Mouse (Mus musculus) spleen, embryonic (tissue): ENCODE measurements around the gene Gmeb1.

Experiments used
- CTCF ChIA-PET: fragments of 350-600 bp; sonication (Branson Sonifier 250); formaldehyde crosslinking; loops from one replicate; lab custom pipeline; 2022; lab: Charles Lee

The Gmeb1 gene

GRCm38 (mm10) chr4:132178630-132179059, 82.8 kb downstream of the Gmeb1 start:
- CTCF ChIA-PET = interaction anchor here (0.7 kb wide), 1 partner anchor 68 kb away, joined by 4 read pairs; no protein-coding TSS in a partner anchor

DNA sequence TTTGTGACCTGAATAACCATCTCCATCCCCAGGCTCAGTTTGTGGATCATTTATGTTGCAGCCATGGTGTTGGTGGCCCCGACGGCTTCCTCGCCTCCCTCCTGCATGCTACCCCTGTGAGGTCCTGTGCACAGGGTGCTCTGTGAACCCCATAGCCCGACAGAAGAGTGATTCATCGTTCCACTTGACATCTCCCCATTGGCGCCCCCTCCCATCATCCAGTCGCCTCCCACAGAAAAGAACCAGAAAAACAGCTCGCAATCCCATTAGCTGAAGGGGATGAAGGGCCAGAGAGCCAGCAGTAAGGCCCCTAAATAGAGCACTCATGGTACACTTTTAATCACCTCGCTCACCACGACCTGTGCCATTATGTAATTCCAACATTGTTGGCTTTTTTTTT, 84.9 kb downstream of the Gmeb1 start:
- CTCF ChIA-PET = interaction anchor here (0.6 to 0.7 kb wide), 2 partner anchors 201 to 430 kb away, joined by 4 to 7 read pairs; no protein-coding TSS in a partner anchor
